Mouse (Mus musculus): ENCODE measurements around the gene Glp1r.

Gene Glp1r

DNA sequence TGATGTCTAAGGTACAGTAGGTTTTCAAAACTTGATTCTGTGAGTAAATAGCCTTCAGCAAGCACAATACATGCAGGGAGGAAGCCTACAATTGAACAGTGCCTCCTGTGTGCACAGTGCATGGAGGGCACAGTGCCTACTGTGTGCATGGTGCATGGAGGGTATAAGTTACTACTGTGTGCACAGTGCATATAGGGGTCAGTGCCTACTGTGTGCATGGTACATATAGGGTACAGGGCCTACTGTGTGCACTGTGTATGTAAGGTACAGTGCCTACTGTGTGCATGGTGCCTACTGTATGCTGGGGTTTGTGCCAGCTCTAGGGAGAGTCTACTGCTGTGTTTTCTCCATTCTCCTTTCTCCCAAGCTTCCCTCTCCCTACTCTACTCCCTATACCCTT lies 12.6 kb downstream of the Glp1r start:
- no peak for DNase-seq

DNA sequence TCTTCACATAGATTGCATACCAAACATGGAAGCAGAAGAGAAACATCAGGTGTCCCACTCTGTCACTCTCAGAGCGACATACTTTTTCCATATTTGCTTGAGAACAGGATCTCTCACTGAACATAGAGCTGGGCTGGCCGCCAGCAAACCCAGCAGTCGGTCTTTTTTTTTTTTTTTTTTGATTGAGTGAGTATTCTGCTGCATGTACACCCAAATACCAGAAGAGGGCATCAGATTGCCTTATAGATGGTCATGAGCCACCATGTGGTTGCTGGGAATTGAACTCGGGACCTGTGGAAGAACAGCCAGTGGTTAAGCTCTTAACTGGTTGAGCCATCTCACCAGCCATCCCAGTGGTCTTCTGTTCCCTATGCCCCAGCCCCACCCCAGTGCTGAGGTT lies 21.9 kb downstream of the Glp1r start:
- DNase-seq = no peak

DNA sequence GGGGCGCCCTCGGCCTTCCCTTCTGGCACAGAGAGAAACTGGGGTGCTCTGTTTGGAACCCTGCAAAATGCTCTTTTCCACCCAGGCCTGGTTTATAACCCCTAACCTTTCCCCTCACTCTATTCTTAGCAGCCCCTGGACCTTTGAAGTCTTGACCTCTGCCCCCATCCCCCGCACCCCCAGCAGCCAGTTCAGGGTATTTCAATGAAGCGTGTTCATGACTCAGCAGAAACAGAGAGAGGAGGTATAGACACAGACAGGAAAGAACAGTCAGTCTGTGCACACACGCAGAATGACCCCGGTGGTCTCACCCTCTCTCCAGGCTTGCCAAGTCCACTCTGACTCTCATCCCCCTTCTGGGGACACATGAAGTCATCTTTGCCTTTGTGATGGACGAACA lies 29.2 kb downstream of the Glp1r start:
- no peak for DNase-seq

DNA sequence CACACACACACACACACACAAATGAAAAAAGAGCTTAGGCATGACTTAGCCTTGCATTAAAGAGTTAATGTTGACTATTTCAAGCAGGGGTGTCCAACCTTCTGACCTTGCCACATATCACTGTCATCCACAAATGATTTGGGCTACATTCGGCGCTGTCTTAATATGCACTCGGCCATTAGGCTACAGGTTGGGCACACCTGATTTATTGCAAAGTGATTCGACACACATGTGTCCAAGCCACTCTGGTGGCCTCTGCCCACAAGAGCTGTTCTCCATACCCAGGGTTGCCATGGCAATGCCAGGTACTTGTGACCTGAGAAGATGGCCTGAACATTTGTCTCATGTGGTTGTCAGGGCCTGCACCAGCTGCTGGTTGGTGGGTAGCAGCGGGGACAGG lies 31.2 kb downstream of the Glp1r start:
- DNase-seq = no peak

DNA sequence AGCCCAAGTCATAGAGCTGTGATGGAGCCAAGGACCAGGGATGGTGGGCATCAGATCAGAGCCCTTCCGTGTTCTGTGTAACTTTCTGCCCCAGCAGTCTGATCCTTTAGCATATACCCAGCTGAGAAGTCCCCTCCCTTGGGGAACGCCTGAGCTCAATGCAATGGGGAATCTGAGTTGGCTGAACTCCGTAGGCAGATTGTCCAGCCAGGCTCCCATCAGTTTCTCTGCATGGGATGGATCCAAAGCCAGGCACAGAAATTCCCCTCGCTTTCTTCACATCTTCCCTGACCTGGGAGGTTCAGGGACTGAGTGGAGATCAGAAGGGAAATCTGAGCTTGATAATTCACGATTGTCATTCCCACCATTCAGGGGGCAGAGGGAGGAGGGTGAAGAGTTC lies 33.7 kb downstream of the Glp1r start:
- no peak for DNase-seq

DNA sequence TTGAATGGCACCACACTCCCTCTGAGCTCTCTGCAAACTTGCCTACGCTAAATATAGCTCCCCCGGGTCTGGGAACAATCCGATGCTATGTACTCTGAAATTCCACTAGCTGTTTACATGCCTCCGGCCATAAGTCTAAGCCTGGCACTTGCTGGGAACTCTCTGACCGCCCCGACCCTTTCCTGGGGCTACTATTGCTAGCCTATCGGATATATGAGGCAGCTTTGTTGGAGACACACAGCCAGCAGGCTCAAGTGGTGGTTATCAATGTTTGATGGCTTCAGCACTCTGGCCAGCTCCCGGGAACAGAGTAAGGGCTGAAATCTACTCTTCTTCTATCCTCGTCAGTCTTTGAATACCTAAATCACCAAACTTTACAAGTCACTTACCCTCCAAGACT lies 36.9 kb downstream of the Glp1r start:
- no peak for DNase-seq

DNA sequence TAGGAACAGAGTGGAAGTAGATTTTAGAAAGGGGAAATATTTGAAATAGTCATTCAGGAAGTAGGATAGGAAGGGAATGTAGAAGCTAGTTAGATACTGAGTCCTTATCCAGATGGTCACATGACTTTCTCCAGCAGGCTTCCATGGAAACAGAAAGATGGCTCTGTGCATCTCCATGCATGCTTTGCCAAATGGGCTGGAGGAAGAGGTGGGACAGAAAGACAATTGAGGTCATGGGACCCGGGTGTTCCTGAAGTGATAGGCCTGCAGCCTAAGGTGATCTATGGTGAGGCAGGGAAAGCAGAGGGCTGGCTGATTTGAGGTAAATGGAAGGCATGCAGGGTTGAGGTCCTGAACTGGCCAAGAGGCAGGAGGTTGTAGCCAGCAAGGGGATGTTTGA lies 46.8 kb downstream of the Glp1r start:
- no peak for DNase-seq

DNA sequence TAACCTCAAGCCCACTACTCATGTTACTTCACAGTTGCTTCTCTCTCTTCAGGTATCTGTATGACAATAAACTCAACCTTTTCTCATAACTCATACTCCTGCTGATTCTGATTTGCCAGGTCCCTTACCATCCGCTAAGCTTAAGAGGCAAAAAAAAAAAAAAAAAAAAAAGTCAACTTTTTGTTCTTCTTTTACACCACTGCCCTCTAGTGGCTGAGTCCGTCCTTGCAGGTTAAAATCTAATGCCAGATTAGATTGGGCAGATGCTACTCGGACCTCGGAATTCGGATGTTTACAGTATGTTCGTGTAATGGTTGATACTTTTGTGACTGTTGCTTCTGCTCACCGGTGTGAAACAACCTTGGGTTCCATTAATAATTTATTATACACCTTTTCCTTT lies 49.2 kb downstream of the Glp1r start:
- DNase-seq = peak; percentile 74

DNA sequence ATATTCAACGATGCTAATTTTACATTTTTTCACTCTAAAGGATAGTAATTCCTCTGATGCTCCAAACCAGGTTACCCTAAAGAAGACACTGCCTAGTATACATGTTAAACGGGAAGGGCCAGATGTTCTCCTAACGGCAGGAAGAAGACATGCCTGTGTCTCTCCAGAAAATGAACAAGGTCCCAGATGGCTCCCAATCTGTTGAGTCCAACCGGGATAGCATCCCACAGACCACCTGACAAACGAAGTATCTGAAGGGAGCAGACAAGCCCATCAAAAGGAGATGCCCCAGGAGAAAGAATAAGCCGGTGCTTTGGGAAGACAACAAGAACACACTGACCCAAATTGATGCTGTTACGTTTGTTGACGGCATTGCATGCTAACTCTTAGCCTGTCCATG lies 50.0 kb downstream of the Glp1r start:
- DNase-seq = no peak

DNA sequence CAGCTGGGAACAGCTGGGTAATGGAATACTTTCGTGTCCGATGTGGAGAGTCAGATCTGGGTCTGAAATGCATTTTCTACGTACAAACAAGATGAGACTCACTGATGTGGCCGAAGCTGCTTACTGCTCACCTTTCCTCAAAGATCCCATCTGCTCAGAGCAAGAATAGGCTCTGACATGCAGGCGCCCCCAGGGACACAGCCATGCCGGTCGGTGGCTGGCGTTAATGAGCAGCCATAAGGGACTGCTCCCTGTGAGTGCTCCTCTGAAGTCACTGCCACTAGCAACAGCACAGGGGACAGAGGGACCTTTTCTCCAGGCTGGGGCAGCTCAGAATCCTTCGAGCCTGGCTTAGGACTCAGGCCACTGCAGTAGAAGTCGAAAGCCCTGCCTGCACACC lies 52.7 kb downstream of the Glp1r start, which contains the start of gene Umodl1:
TSS of gene Umodl1 (plus strand) at position 301 of the 400 bp plus-strand sequence.
- no peak for DNase-seq

DNA sequence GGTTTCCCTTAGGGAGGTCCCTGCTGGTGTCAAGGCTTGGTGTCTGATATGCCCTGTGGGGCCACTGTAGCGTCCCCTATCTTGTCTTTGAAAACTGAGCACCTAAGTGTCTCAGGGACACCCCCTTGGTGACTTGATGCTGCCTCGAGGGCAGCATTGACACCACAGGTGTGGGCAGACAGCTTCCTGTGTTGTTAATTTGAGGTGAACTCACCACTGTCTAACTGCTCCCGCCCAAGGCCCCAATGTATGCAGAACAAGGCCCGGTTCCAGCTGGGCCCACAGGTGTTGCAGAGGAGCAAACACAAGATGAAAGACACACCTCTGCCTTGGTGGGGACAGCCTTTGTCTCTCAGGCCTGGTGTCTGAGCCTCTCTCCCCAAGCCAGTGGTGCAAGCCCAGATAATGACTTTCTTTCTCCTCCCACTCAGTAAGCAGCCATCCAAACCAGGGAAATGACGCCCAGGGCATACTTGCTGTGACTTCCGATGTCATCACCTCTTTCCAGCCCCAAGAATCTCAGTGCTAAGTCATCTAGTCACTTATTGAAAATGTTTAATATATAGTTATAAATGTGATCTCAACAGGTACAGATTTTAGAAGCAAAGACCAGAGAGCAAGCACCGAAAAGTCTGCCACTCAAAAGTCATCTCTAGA lies 60.4 kb downstream of the Glp1r start:
- DNase-seq = no peak

DNA sequence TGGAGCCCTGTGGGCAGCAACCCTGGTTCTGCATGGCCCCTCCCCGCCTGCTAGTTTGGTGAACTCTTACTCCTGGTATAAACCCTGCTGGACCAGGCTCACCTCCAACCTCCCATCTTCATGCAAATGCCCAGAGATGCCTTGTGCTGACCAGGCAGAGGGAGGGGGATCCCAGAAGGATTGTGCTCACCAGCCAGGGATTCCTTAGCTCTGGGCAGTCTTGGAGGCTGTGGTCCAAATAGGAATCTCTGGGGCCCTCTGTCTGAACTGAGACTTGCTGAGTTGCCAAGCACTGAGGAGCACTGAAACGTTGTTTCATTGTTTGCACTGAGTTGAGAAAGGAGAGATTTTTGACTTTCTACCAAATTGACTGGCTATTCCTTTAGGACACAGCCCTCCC lies 61.3 kb downstream of the Glp1r start:
- no peak for DNase-seq

DNA sequence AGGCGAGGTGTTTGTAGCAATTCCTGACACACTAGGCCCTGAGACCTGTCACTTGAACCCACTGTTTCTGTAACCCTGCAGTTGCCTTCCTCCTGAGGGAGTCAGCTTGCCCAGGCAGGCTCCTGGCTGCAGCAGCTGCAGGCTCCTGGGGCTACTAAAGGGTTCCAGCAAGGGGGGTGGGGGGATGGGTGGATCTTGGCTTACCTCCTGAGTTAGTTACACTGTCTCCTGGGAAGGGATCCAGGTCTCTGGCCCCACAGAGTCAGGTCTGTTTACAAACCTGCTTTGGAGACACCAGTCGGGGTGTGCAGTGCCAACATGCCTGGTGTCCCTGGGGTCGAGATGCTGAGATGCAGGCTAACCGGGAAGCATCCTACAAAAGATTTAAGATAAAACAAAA lies 68.4 kb downstream of the Glp1r start:
- DNase-seq = no peak

DNA sequence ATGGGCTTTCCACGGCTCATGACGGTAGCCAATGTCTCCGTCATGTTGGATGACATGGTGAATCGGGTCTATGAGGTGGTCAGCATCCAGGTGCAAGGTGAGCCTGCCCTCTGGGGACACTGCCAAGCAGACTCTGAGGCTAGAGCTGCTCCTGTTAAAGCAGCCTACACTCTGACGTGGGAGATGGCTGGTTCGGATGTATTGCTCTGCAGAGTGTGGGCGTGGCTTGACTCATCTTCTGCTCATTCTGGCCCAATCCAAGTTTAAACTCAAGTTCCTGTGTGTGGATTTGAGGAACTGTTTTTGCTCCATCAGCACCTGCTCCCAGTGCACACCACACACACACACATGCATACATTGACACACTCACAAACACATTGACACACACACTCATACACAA lies 70.3 kb downstream of the Glp1r start:
- no peak for DNase-seq

DNA sequence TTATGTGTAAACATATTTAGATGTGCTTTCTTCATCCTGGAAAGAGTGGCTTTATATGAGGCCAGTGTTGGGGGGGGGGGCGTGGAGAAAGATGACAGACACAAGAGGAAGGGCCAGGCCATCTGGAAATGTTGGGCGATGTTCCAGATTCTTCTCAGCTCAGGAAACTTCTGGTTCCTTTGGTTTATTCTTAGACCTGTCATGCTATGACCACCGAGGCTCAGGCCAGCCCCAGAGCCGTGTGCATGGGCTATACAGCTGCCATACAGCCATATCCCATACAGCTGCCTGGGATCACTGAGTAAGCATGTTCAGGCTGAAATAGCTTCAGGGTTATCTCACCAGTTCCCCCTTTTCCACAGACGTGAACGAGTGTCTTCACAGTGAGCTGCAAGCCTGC lies 71.7 kb downstream of the Glp1r start:
- no peak for DNase-seq

DNA sequence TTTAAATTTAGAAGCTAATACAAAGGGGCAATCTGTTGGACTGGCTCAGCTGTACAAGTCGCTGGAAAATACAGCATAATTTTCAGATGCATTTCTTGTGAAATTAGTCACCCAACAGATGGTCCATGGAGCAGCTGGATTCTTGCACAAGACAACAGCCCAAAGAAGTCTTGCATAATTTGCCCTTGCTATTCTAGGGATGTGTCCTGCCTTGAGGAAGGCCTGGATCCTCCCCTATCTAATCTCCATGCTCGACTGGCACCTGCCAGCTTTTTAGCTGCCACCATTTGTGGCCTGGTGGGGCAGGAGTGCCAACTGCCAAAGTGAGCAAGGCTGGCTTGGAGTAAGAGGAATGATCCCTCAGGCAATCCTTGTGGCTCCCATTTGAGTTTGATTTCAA lies 75.7 kb downstream of the Glp1r start:
- DNase-seq = no peak

DNA sequence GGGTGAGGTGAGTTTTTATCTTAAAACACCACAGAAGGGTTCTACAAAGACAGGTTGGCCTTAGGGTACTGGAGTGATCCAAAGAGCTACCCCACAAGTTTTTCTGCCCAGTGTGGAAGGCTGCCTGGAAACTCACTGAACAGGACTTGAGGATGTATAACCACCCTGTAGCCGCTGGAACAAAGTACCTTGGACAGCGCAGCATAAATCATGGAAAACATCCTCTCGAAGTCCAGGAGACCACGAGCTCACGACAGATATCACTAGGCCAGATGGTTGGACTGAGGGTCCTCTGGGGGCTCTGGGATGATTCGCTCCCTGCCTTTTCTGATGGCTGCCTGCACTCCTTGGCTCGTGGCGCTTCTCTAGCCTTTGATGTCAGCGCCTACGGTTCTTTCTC lies 76.9 kb downstream of the Glp1r start:
- no peak for DNase-seq

DNA sequence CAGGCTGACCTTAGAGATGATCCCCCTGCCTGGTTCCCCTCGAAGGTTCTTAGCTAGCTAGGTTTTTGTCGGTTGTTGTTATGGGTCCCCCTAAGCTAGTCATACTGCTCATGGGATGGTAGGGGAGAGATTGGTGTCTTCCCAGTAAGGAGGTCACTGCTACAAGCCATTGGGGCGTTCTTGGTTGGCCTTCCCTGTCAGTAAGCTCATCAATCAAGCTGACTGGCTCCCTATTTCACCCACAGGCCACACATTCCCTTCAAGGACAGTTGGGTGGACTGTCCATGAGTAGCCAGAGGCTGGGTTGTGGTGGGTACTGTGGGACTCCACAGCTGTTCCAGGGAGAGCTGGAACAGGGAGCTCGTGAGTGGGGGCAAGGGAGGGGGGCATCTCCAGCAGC lies 81.9 kb downstream of the Glp1r start:
- DNase-seq = no peak

DNA sequence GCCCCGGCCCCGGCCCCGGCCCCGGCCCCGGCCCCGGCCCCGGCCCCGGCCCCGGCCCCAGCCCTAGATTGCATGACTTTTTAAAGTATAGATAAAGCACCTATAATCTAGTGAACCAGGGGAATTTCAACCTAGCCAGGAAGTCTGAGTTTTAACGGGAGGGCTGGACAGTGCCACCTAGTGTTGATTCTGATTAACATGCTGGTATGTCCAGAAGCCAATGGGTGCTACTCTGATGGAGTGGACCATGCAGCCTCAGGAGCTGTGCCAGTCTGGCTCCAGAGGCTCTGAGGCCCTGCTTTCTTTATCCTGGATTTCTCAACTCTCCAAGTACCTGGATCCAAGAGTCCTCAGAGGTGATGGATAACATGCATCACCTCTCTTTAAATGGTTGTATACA lies 88.6 kb downstream of the Glp1r start:
- DNase-seq = peak; percentile 9

All from liver (tissue).